Mouse (Mus musculus): ENCODE results near the gene Scgb1b11. TPM values are rescaled to one million over a fixed set of nuclear protein-coding genes. Genes with fewer than 3 reads are reported as not detected.
"Not testable (repeated sequence)": the region's sequence is repeated elsewhere in the genome, so short reads cannot be mapped to it uniquely, and the experiment has no call there.

Gene Scgb1b11
- not detected in 2 replicates for polyA plus RNA-seq (2015; fragmentation: Nextera tagmentation; extraction: Ambion mirVana)

GRCm38 (mm10) chr7:32222540-32222939 lies at the start of gene Scgb1b11:
Gene Scgb1b11 (plus strand): TSS chr7:32222840.
- not testable (repeated sequence) for H3K27me3 ChIP-seq; H3K27ac ChIP-seq; H3K4me2 ChIP-seq; H3K36me3 ChIP-seq; H3K4me3 ChIP-seq; H3K9ac ChIP-seq; H3K4me1 ChIP-seq; H3K9me3 ChIP-seq; ATAC-seq (ENCODE audit: borderline replicate concordance, extremely low read depth, low FRiP score, low TSS enrichment)
- no CpG with 5 or more reads among the region's 2 CpGs for WGBS

- not testable (repeated sequence) for H3K27ac ChIP-seq; H3K36me3 ChIP-seq; H3K4me2 ChIP-seq; H3K4me1 ChIP-seq; H3K9ac ChIP-seq; ATAC-seq (ENCODE audit: borderline replicate concordance, extremely low read depth, low FRiP score, low TSS enrichment); H3K9me3 ChIP-seq; H3K27me3 ChIP-seq; H3K4me3 ChIP-seq
- WGBS = 87% methylated on average over 2 of the region's 2 CpGs
Measured at GRCm38 (mm10) chr7:32211045-32211444, 11.6 kb upstream of the Scgb1b11 start, which contains the start of gene Scgb2b11. Gene Scgb2b11 (minus strand): TSS chr7:32211145.

Other genes with a start within 250 kb of the Scgb1b11 start
- gene Scgb1b10, start 122.0 kb upstream of the Scgb1b11 start, polyA plus RNA-seq (2015; fragmentation: Nextera tagmentation; extraction: Ambion mirVana) = not detected in 2 replicates
- gene Scgb2b11, start 11.7 kb upstream of the Scgb1b11 start, polyA plus RNA-seq (2015; fragmentation: Nextera tagmentation; extraction: Ambion mirVana) = not detected in 2 replicates
- not detected in 2 replicates for gene Scgb2b12, start 104.4 kb downstream of the Scgb1b11 start, polyA plus RNA-seq (2015; fragmentation: Nextera tagmentation; extraction: Ambion mirVana)
- not detected in 2 replicates for gene Scgb1b12, start 111.3 kb downstream of the Scgb1b11 start, polyA plus RNA-seq (2015; fragmentation: Nextera tagmentation; extraction: Ambion mirVana)
- not detected in 2 replicates for gene Scgb1b29, start 218.7 kb downstream of the Scgb1b11 start, polyA plus RNA-seq (2015; fragmentation: Nextera tagmentation; extraction: Ambion mirVana)

Data from lung, embryonic 15.5 days (tissue).